Mouse (Mus musculus) neural tube, embryonic 11.5 days (tissue): Measurements from ENCODE around the gene Klhdc7b. TPM values are rescaled to one million over a fixed set of nuclear protein-coding genes. Genes with fewer than 3 reads are reported as not detected.

ENCODE experiments used
- ATAC-seq: fragments of 200-750 bp; cut with Nextera tagmentation; 2 replicates; pipeline ENCODE4 v1.8.0; 2017; ENCODE audit warnings: moderate number of reproducible peaks, mild to moderate bottlenecking, moderate TSS enrichment, moderate library complexity; ENCODE audit not compliant: insufficient read depth, low FRiP score, low TSS enrichment
- DNase-seq: peaks from one replicate; pipeline ENCODE4 v3.0.0-alpha.2; 2015; ENCODE audit warnings: low spot score
- H3K27ac ChIP-seq: fragments of 300-500 bp; sonication (generic); 2 replicates; pipeline ENCODE4 v1.5.1; 2014; ENCODE audit warnings: low read depth, mild to moderate bottlenecking, low read length
- H3K27me3 ChIP-seq: fragments of 300-500 bp; sonication (generic); 2 replicates; pipeline ENCODE4 v1.6.1; 2014; ENCODE audit warnings: mild to moderate bottlenecking, low read length, mixed read lengths; ENCODE audit not compliant: control insufficient read depth, insufficient read depth
- H3K36me3 ChIP-seq: fragments of 300-500 bp; sonication (generic); 2 replicates; pipeline ENCODE4 v1.6.1; 2014; ENCODE audit warnings: mild to moderate bottlenecking, low read length, moderate library complexity, mixed read lengths; ENCODE audit not compliant: control insufficient read depth, insufficient read depth
- H3K4me1 ChIP-seq: fragments of 300-500 bp; sonication (generic); 2 replicates; pipeline ENCODE4 v1.6.1; 2014; ENCODE audit warnings: low read length, mixed read lengths; ENCODE audit not compliant: control insufficient read depth, insufficient read depth
- H3K4me2 ChIP-seq: fragments of 300-500 bp; sonication (generic); 2 replicates; pipeline ENCODE4 v1.6.1; 2014; ENCODE audit warnings: low read depth, mild to moderate bottlenecking, moderate library complexity
- H3K4me3 ChIP-seq: fragments of 300-500 bp; sonication (generic); 2 replicates; pipeline ENCODE4 v1.5.1; 2014; ENCODE audit warnings: low read depth, low read length
- H3K9ac ChIP-seq: fragments of 300-500 bp; sonication (generic); 2 replicates; pipeline ENCODE4 v1.6.1; 2014; ENCODE audit warnings: mild to moderate bottlenecking, low read length
- H3K9me3 ChIP-seq: fragments of 300-500 bp; sonication (generic); 2 replicates; pipeline ENCODE4 v1.6.1; 2016; ENCODE audit warnings: low read length; ENCODE audit not compliant: control insufficient read depth
- WGBS: fragments of 180-500 bp; shearing (Covaris S2); extraction: QIAGEN DNeasy Blood & Tissue Kit; methylation state at CpG from one replicate; pipeline ENCODE4 v1.1.7; 2014; 5-methylcytosine and 5-hydroxymethylcytosine counted together
- polyA plus RNA-seq: library from polyadenylated mRNA; unstranded; fragments of >200 nt; fragmentation: Nextera tagmentation; extraction: Ambion mirVana; gene quantifications from 2 replicates; pipeline ENCODE4 v1.2.1, GENCODE M21; 2014

The Klhdc7b gene
- polyA plus RNA-seq, 1 experiment from 2014 or later = not detected

- no peak overlapping the region; the same call in 1 of the 2 replicates for H3K4me2 ChIP-seq
- no peaks in the 10 kb centered on the region for H3K9me3 ChIP-seq
- peaks cover 10% of the 10 kb centered on the region for H3K27me3 ChIP-seq
- ATAC-seq (no peak), DNase-seq (no peak)
- 92% methylated on average over 13 of the region's 13 CpGs for WGBS
- H3K36me3 ChIP-seq = peaks cover 34% of the 10 kb centered on the region
- H3K4me1 ChIP-seq = 0 out of 2 replicates have a peak, but pooled peaks cover 6% of the 10 kb centered on the region
- H3K27ac ChIP-seq = no peak overlapping the region
- H3K4me3 ChIP-seq = no peak overlapping the region
- H3K9ac ChIP-seq = no peak overlapping the region
Observed at GRCm38 (mm10) chr15:89372068-89372467, 12.6 kb upstream of the Klhdc7b start.

- H3K9ac ChIP-seq = no peak overlapping the region
- ATAC-seq (no peak), DNase-seq (no peak)
- H3K4me2 ChIP-seq = peak overlapping the region; percentile 71; the same call in 1 of the 2 replicates
- H3K4me3 ChIP-seq = peak overlapping the region; percentile 63; the same call in 1 of the 2 replicates
- no peak overlapping the region for H3K27ac ChIP-seq
- peaks cover 14% of the 10 kb centered on the region for H3K27me3 ChIP-seq
- 0 out of 2 replicates have a peak, but pooled peaks cover 6% of the 10 kb centered on the region for H3K4me1 ChIP-seq
- 86% methylated on average over 7 of the region's 7 CpGs for WGBS
- peaks cover 34% of the 10 kb centered on the region for H3K36me3 ChIP-seq
- no peaks in the 10 kb centered on the region for H3K9me3 ChIP-seq
Observed at GRCm38 (mm10) chr15:89372536-89372935, 12.2 kb upstream of the Klhdc7b start.

GRCm38 (mm10) chr15:89373027-89373761, 11.5 kb upstream of the Klhdc7b start:
- Histone ChIP-seq H3K36me3 (peaks cover 30% of the 10 kb centered on the region), H3K27ac (peak overlapping the region; percentile 89), H3K27me3 (peaks cover 21% of the 10 kb centered on the region), H3K9me3 (no peaks in the 10 kb centered on the region), H3K4me1 (0 out of 2 replicates have a peak, but pooled peaks cover 6% of the 10 kb centered on the region), H3K4me2 (peak overlapping the region; percentile 71), H3K4me3 (peak overlapping the region; percentile 63), H3K9ac (peak overlapping the region; percentile 84)
- 1% methylated on average over 35 of the region's 35 CpGs for WGBS
- DNase-seq (peak; percentile 85), ATAC-seq (peak; percentile 81)

- Histone ChIP-seq H3K9ac (peak within 1 kb of the TSS; percentile 84), H3K36me3 (peaks cover 26% of the 10 kb centered on the region), H3K4me2 (peak within 1 kb of the TSS; percentile 71), H3K27ac (peak within 1 kb of the TSS; percentile 89), H3K4me3 (peak within 1 kb of the TSS; percentile 63), H3K27me3 (peaks cover 27% of the 10 kb centered on the region), H3K9me3 (no peaks in the 10 kb centered on the region), H3K4me1 (peaks cover 10% of the 10 kb centered on the region; the same call in 1 of the 2 replicates)
- DNase-seq (peak; percentile 95), ATAC-seq (peak; percentile 82)
- under 1% methylated on average over 42 of the region's 42 CpGs for WGBS
Observed at GRCm38 (mm10) chr15:89373762-89374248, 10.9 kb upstream of the Klhdc7b start, which contains the start of gene Sco2. Gene Sco2, minus strand, starts transcription at chr15:89373846.

GRCm38 (mm10) chr15:89374340-89374739, 10.4 kb upstream of the Klhdc7b start:
- peaks cover 32% of the 10 kb centered on the region for H3K27me3 ChIP-seq
- no peak for ATAC-seq
- peaks cover 12% of the 10 kb centered on the region; the same call in 1 of the 2 replicates for H3K4me1 ChIP-seq
- peaks cover 22% of the 10 kb centered on the region for H3K36me3 ChIP-seq
- H3K4me3 ChIP-seq = peak overlapping the region; percentile 63
- peak overlapping the region; percentile 84 for H3K9ac ChIP-seq
- H3K9me3 ChIP-seq = no peaks in the 10 kb centered on the region
- H3K4me2 ChIP-seq = peak overlapping the region; percentile 71
- H3K27ac ChIP-seq = peak overlapping the region; percentile 89
- WGBS = 52% methylated on average over 9 of the region's 9 CpGs
- no peak for DNase-seq

GRCm38 (mm10) chr15:89374801-89375534, 9.7 kb upstream of the Klhdc7b start:
- Histone ChIP-seq H3K27me3 (peaks cover 36% of the 10 kb centered on the region), H3K4me3 (no peak overlapping the region), H3K36me3 (peaks cover 16% of the 10 kb centered on the region), H3K4me2 (no peak overlapping the region), H3K27ac (no peak overlapping the region), H3K9me3 (no peaks in the 10 kb centered on the region), H3K4me1 (peaks cover 12% of the 10 kb centered on the region; the same call in 1 of the 2 replicates), H3K9ac (no peak overlapping the region)
- DNase-seq (no peak), ATAC-seq (no peak)
- WGBS = 93% methylated on average over 17 of the region's 17 CpGs

- Histone ChIP-seq H3K36me3 (peaks cover 12% of the 10 kb centered on the region), H3K27me3 (peaks cover 40% of the 10 kb centered on the region), H3K9ac (no peak overlapping the region), H3K27ac (no peak overlapping the region), H3K9me3 (no peaks in the 10 kb centered on the region), H3K4me2 (no peak overlapping the region), H3K4me1 (peaks cover 12% of the 10 kb centered on the region; the same call in 1 of the 2 replicates), H3K4me3 (no peak overlapping the region)
- ATAC-seq = no peak
- DNase-seq = no peak
- 82% methylated on average over 7 of the region's 7 CpGs for whole genome bisulfite sequencing
Observed at GRCm38 (mm10) chr15:89376040-89376439, 8.7 kb upstream of the Klhdc7b start.

GRCm38 (mm10) chr15:89376957-89377356, 7.8 kb upstream of the Klhdc7b start, which contains the start of gene Tymp:
Gene Tymp, minus strand, starts transcription at chr15:89377039.
- no peak within 1 kb of the TSS for H3K9ac ChIP-seq
- peaks cover 40% of the 10 kb centered on the region for H3K27me3 ChIP-seq
- ATAC-seq = no peak
- H3K4me3 ChIP-seq = no peak within 1 kb of the TSS
- no peak within 1 kb of the TSS for H3K4me2 ChIP-seq
- H3K9me3 ChIP-seq = no peaks in the 10 kb centered on the region
- no peak within 1 kb of the TSS for H3K27ac ChIP-seq
- H3K4me1 ChIP-seq = peaks cover 12% of the 10 kb centered on the region; the same call in 1 of the 2 replicates
- WGBS = 17% methylated on average over 16 of the region's 16 CpGs
- no peak for DNase-seq
- peaks cover 4% of the 10 kb centered on the region for H3K36me3 ChIP-seq
